Mouse (Mus musculus) CH12.LX (cell line): ENCODE data around the gene Tcaf1. TPM values are rescaled to one million over a fixed set of nuclear protein-coding genes. Genes with fewer than 3 reads are reported as not detected.

Source experiments
- DNase-seq: peaks from one replicate; pipeline ENCODE4 v3.0.0-alpha.2; 2013; ENCODE audit errors: extremely low read depth
- H3K27ac ChIP-seq: 2 replicates; pipeline ENCODE4 v1.5.1; 2012; ENCODE audit warnings: low read depth, mild to moderate bottlenecking, control low read depth, moderate library complexity; ENCODE audit not compliant: insufficient read depth
- H3K27me3 ChIP-seq: replicated peaks from 2 replicates; pipeline ENCODE3; 2012; ENCODE audit warnings: inconsistent platforms
- H3K36me3 ChIP-seq, 2 experiments: replicated peaks in 1 of 2; 2 replicates each; pipeline versions ENCODE3 to v1.6.1; 2012; ENCODE audit warnings: inconsistent platforms in 1 of 2, low read length in 1 of 2, mild to moderate bottlenecking in 1 of 2, mixed read lengths in 1 of 2, moderate library complexity in 1 of 2; ENCODE audit not compliant: control insufficient read depth in 1 of 2, insufficient read depth in 1 of 2
- H3K4me1 ChIP-seq, 2 experiments: 2 replicates each; pipeline ENCODE4 v1.6.1; 2012; ENCODE audit warnings: inconsistent platforms in 1 of 2, moderate library complexity in 1 of 2; ENCODE audit not compliant: insufficient read depth in 2 of 2, control insufficient read depth in 1 of 2
- H3K4me2 ChIP-seq: 2 replicates; pipeline ENCODE4 v1.6.1; 2012; ENCODE audit warnings: low read depth, mild to moderate bottlenecking, control low read depth; ENCODE audit not compliant: poor library complexity, insufficient read depth, severe bottlenecking
- H3K4me3 ChIP-seq, 3 experiments: fragments of 150-350 bp in 1 of 3; sonication (generic) in 1 of 3; replicated peaks in 1 of 3; 2 replicates each; pipeline versions ENCODE3 to v1.5.1; 2011 to 2012; ENCODE audit warnings: low read depth in 2 of 3, low read length in 2 of 3, mild to moderate bottlenecking in 2 of 3, moderate library complexity in 2 of 3, control low read depth in 1 of 3, improper control_type of control experiment in 1 of 3, inconsistent platforms in 1 of 3, mixed read lengths in 1 of 3; ENCODE audit not compliant: poor library complexity in 1 of 3
- H3K79me2 ChIP-seq: replicated peaks from 2 replicates; pipeline ENCODE4 v1.6.1; 2012; ENCODE audit warnings: mild to moderate bottlenecking, moderate library complexity; ENCODE audit not compliant: control insufficient read depth, poor library complexity, insufficient read depth, severe bottlenecking; ENCODE audit errors: extremely low read depth
- H3K9ac ChIP-seq: 2 replicates; pipeline ENCODE4 v1.6.1; 2012; ENCODE audit warnings: low read depth, mild to moderate bottlenecking, control low read depth, moderate library complexity; ENCODE audit not compliant: insufficient read depth
- H3K9me3 ChIP-seq: replicated peaks from 2 replicates; pipeline ENCODE3; 2012; ENCODE audit warnings: low read length, inconsistent platforms, mixed read lengths
- CHD2 ChIP-seq: IDR thresholded peaks from 2 replicates; pipeline ENCODE4 v1.6.1; 2011; ENCODE audit warnings: low read length, improper control_type of control experiment
- E2F4 ChIP-seq: IDR thresholded peaks from 2 replicates; pipeline ENCODE4 v1.6.1; 2011; ENCODE audit warnings: low read depth, low read length, improper control_type of control experiment; ENCODE audit not compliant: insufficient replicate concordance
- ETS1 ChIP-seq: conservative IDR thresholded peaks from 2 replicates; pipeline ENCODE4 v1.6.1; 2012; ENCODE audit warnings: low read depth, mild to moderate bottlenecking, inconsistent platforms, low read length, improper control_type of control experiment, moderate library complexity
- JUN ChIP-seq: IDR thresholded peaks from 2 replicates; pipeline ENCODE4 v1.6.1; 2011; ENCODE audit warnings: low read depth, mild to moderate bottlenecking, low read length, improper control_type of control experiment, moderate library complexity; ENCODE audit not compliant: insufficient read depth
- JUND ChIP-seq: conservative IDR thresholded peaks from 2 replicates; pipeline ENCODE4 v1.6.1; 2011; ENCODE audit warnings: low read depth, low read length, improper control_type of control experiment
- KAT2A ChIP-seq: IDR thresholded peaks from 2 replicates; pipeline ENCODE4 v1.6.1; 2012; ENCODE audit warnings: low read length, improper control_type of control experiment, inconsistent platforms; ENCODE audit not compliant: insufficient replicate concordance
- MAFK ChIP-seq: IDR thresholded peaks from 2 replicates; pipeline ENCODE4 v1.6.1; 2011; ENCODE audit warnings: low read length, improper control_type of control experiment; ENCODE audit not compliant: insufficient replicate concordance
- MXI1 ChIP-seq: IDR thresholded peaks from 2 replicates; pipeline ENCODE4 v1.6.1; 2011; ENCODE audit warnings: mild to moderate bottlenecking, low read depth, low read length, improper control_type of control experiment
- MYC ChIP-seq: IDR thresholded peaks from 2 replicates; pipeline ENCODE4 v1.6.1; 2011; ENCODE audit warnings: low read depth, mild to moderate bottlenecking, improper control_type of control experiment, low read length
- PAX5 ChIP-seq: IDR thresholded peaks from 2 replicates; pipeline ENCODE4 v1.6.1; 2012; ENCODE audit warnings: low read length, inconsistent platforms, mixed read lengths
- POLR2A ChIP-seq: IDR thresholded peaks from 2 replicates; pipeline ENCODE4 v1.6.1; 2011; ENCODE audit warnings: low read depth, mild to moderate bottlenecking, improper control_type of control experiment, low read length
- POLR2AphosphoS2 ChIP-seq: IDR thresholded peaks from 2 replicates; pipeline ENCODE4 v1.6.1; 2011; ENCODE audit warnings: low read depth, low read length, improper control_type of control experiment
- SIN3A ChIP-seq: IDR thresholded peaks from 2 replicates; pipeline ENCODE4 v1.6.1; 2012; ENCODE audit warnings: low read length, improper control_type of control experiment, inconsistent platforms
- UBTF ChIP-seq: IDR thresholded peaks from 2 replicates; pipeline ENCODE4 v1.6.1; 2012; ENCODE audit warnings: low read depth, mild to moderate bottlenecking, inconsistent platforms, low read length, improper control_type of control experiment, moderate library complexity
- USF1 ChIP-seq: IDR thresholded peaks from 2 replicates; pipeline ENCODE4 v1.6.1; 2014; ENCODE audit warnings: low read depth, mild to moderate bottlenecking, inconsistent platforms, low read length, improper control_type of control experiment
- dilution Hi-C: fragments of 300-500 bp; cut with MboI; formaldehyde crosslinking; loops from 2 replicates; pipeline ENCODE4 v1.14.3; 2020; ENCODE audit warnings: low sequenced_read_pairs; ENCODE audit not compliant: extremely low pct_unique_long_range_greater_than_20kb, extremely low pct_ligation_motif_present
- in situ Hi-C: fragments of 300-500 bp; cut with MboI; formaldehyde crosslinking; loops from 3 replicates; pipeline ENCODE4 v1.14.3; 2019; ENCODE audit warnings: low sequenced_read_pairs, low pct_ligation_motif_present, low pct_unique_long_range_greater_than_20kb, mixed read lengths
- polyA plus RNA-seq: library from polyadenylated mRNA; unstranded; fragments of >175 nt; gene quantifications from 2 replicates; pipeline ENCODE4 v1.2.1, GENCODE M21; 2012; ENCODE audit warnings: low read depth; ENCODE audit not compliant: insufficient read length
- total RNA-seq, 2 experiments: library from RNA; depleted of rRNA; stranded (reverse); fragments of 300-350 nt in 1 of 2; fragments of >200 nt in 1 of 2; gene quantifications; 2 replicates each; pipeline ENCODE4 v1.2.3; 2012 to 2014

Gene Tcaf1
- total and polyA plus RNA-seq, 3 experiments = not detected

DNA sequence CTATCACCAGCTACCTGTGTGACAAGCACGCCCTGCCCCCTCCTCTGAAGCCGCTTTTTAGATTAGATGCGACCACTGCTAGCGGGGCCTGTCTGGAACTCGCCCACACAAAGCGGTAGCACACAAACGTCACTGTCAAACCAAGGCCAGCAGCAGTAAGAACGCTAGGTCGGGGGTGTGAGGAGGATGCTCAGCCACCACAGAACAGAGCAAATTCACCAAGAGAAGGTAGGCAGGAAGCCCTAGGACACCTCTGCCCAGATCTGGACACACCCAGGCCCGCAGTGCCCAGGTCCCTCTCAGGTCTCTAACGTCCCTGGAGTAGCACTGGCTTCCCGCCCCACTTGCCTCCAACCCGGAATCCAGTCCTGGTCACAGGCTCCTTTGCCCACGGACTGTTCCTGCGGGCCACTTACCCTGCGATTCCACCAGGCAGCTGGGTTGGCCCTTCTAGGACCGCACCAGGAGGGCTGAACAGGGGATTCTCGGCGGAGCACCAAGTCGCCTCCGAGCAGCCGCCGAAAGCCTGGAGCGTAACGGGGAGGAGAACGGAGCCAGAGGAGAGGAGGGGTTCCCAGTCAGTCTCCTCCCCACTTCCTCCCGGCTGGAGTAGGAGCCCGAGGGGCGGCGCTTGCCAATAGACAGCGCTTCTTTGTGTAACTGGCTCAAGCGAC is 17.2 kb downstream of the Tcaf1 start:
- no peak overlapping the region for H3K27ac ChIP-seq
- H3K4me2 ChIP-seq = no peak overlapping the region
- in situ Hi-C loops = no loop called here
- H3K4me3 ChIP-seq = no peak overlapping the region
- TF ChIP-seq POLR2AphosphoS2 (no peak), E2F4 (no peak), JUND (no peak), POLR2A (no peak), USF1 (no peak), UBTF (no peak), MXI1 (no peak), SIN3A (no peak), MYC (no peak), ETS1 (no peak), MAFK (no peak), CHD2 (no peak), JUN (no peak)
- TF ChIP-seq, all 38 proteins: peak for 0
- DNase-seq = no peak
- H3K9me3 ChIP-seq = no peaks in the 10 kb centered on the region
- H3K79me2 ChIP-seq = no peaks in the 10 kb centered on the region
- no peak overlapping the region for H3K9ac ChIP-seq
- no peaks in the 10 kb centered on the region for H3K4me1 ChIP-seq
- dilution Hi-C loops = no loop called here
- no peaks in the 10 kb centered on the region for H3K27me3 ChIP-seq
- H3K36me3 ChIP-seq = no peaks in the 10 kb centered on the region

DNA sequence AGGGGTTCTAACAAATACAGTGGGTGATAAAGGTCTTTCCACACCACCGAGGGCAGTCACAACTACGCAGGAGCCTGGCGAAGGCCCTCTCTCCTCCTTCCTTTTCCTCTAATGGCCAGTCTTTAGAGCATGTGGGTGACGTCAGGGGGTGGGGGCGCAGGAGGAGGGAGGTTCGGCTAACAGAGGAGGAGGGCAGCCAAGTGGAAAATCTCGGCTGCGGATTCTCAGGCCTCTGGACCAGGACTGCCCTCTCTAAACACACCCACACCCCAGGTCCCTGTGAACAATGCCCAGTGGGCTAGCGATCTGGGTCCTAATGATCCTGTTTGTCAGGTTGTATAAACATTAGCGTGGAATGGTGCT is 17.8 kb downstream of the Tcaf1 start:
- no peak for TF ChIP-seq KAT2A
- no peak for TF ChIP-seq SIN3A
- no peak for TF ChIP-seq PAX5
- TF ChIP-seq, all 38 proteins: peak for 0
- Histone ChIP-seq H3K9me3 (no peaks in the 10 kb centered on the region), H3K27me3 (no peaks in the 10 kb centered on the region), H3K4me1 (no peaks in the 10 kb centered on the region), H3K27ac (no peak overlapping the region), H3K9ac (no peak overlapping the region), H3K36me3 (no peaks in the 10 kb centered on the region), H3K79me2 (no peaks in the 10 kb centered on the region), H3K4me3 (no peak overlapping the region), H3K4me2 (no peak overlapping the region)
- no peak for DNase-seq
- dilution Hi-C loops = no loop called here
- in situ Hi-C loops = no loop called here
